ENCODE assay signal across 9 mouse cellular contexts in the genomic region with DNA sequence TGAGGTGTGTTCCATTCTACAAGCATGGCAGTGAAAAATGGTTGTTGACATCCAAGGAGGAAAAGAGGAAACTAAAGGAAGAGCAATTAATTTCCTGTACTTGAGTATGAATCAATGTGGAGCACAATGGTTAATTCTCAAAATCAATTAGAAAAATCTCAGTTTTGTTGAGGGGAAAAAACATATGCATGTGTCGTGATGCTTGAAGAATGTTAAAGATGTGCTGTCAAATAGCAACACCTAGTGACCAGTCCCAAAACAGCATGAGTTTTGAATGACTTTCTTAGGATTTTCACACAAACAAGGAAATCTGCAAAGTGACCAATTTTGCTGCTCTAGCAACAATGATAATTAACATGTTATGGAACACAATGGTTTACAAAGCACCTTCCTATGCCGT. TPM values are rescaled to one million over a fixed set of nuclear protein-coding genes. Genes with fewer than 3 reads are reported as not detected.
A peak's percentile ranks its signal among the peaks of the same experiment; 100 is the strongest.
DNase-seq lines count a peak whose midpoint lies in the region; TF ChIP-seq lines count a peak whose summit lies in the region.
"Had no signal": no experiment of that assay in that cellular context is flagged by ENCODE, and none has a peak within 500 bp of the region (broad histone marks: within the 10 kb centered on the region; RNA-seq: fewer than 3 reads in every experiment).

No protein-coding gene starts in this region.

- no peaks in the 10 kb centered on the region for H3K36me3 ChIP-seq in forebrain, embryonic 10.5 days (replicated peaks)
- H3K36me3 ChIP-seq: hindbrain, embryonic 15.5 days had no signal

- no peaks in the 10 kb centered on the region for H3K9me3 ChIP-seq in forebrain, embryonic 10.5 days
- H3K9me3 ChIP-seq: hindbrain, embryonic 15.5 days had no signal

- peak; percentile 68 for TF ChIP-seq CTCF in lung, adult 2 months (IDR thresholded peaks at IDR 0.05; ENCODE audit: insufficient read depth, low read length)

- peak; percentile 28 for DNase-seq in gastrocnemius, adult 18-20 months (ENCODE audit: low spot score)
- no peak for DNase-seq in gastrocnemius, postnatal 25 days
- DNase-seq in lung, adult 2 months: no peak
- DNase-seq in lung, adult 18-20 months: no peak
- DNase-seq in adipocyte (ENCODE audit: low spot score): peak; percentile 73
- DNase-seq in lung, postnatal 10 days: peak; percentile 54
- DNase-seq in spleen, postnatal 36 days (ENCODE audit: low spot score in 2 of 2): no peak
- no peak for DNase-seq in forebrain, embryonic 10.5 days (ENCODE audit: extremely low spot score, low spot score)

- 16% methylated on average over 2 of the region's 2 CpGs for WGBS in lung, adult 2 months
- 52% methylated on average over 2 of the region's 2 CpGs for WGBS in forebrain, embryonic 10.5 days

- no peaks in the 10 kb centered on the region for H3K4me1 ChIP-seq in lung, adult 2 months (ENCODE audit: control insufficient read depth, insufficient read depth, low read length)
- H3K4me1 ChIP-seq in forebrain, embryonic 10.5 days: no peaks in the 10 kb centered on the region
- H3K4me1 ChIP-seq: hindbrain, embryonic 15.5 days had no signal

- no peak overlapping the region for H3K4me3 ChIP-seq in lung, adult 2 months (replicated peaks; ENCODE audit: extremely low read depth, low read depth, low read length)
- no peak overlapping the region for H3K4me3 ChIP-seq in forebrain, embryonic 10.5 days
- H3K4me3 ChIP-seq: hindbrain, embryonic 15.5 days had no signal

- TF ChIP-seq POLR2A in lung, adult 2 months (IDR thresholded peaks at IDR 0.05; ENCODE audit: borderline replicate concordance, extremely low read depth, low read depth, low read length): no peak

- H3K27me3 ChIP-seq in forebrain, embryonic 10.5 days (ENCODE audit: poor library complexity, severe bottlenecking): no peaks in the 10 kb centered on the region
- H3K27me3 ChIP-seq: hindbrain, embryonic 15.5 days had no signal

- no peak overlapping the region for H3K27ac ChIP-seq in forebrain, embryonic 10.5 days
- H3K27ac ChIP-seq: hindbrain, embryonic 15.5 days had no signal

RNA-seq across cellular contexts. Expression of gene Disp1, which starts 16.6 kb away (rescaled TPM):
- total RNA-seq in gastrocnemius, adult 18-20 months (2021): 1 to 10 TPM; 2.3 to 3.3 TPM
- total RNA-seq in gastrocnemius, postnatal 25 days (2021): 1 to 10 TPM; 2.5 to 5.0 TPM
- polyA plus RNA-seq in lung, adult 2 months (2012; rRNA removed): 9.2 and 9.7 TPM in 2 replicates
- 9.2 and 10.3 TPM in 2 replicates for polyA plus RNA-seq in forebrain, embryonic 10.5 days (2016; fragmentation: Nextera tagmentation; extraction: Ambion mirVana)

RNA-seq across cellular contexts. Expression of gene Aida, which starts 58.5 kb away (rescaled TPM):
- total RNA-seq in gastrocnemius, adult 18-20 months (2021): 10 to 100 TPM; 21.1 to 22.6 TPM
- 10 to 100 TPM; 19.4 TPM for total RNA-seq in gastrocnemius, postnatal 25 days (2021)
- 14.7 and 24.7 TPM in 2 replicates for polyA plus RNA-seq in lung, adult 2 months (2012; rRNA removed)
- polyA plus RNA-seq in forebrain, embryonic 10.5 days (2016; fragmentation: Nextera tagmentation; extraction: Ambion mirVana): 46.1 and 47.7 TPM in 2 replicates

RNA-seq across cellular contexts. Expression of gene Brox, which starts 59.2 kb away (rescaled TPM):
- total RNA-seq in gastrocnemius, adult 18-20 months (2021): 10 to 100 TPM; 16.2 to 16.5 TPM
- 10 to 100 TPM; 15.5 to 18.4 TPM for total RNA-seq in gastrocnemius, postnatal 25 days (2021)
- 14.9 and 19.3 TPM in 2 replicates for polyA plus RNA-seq in lung, adult 2 months (2012; rRNA removed)
- polyA plus RNA-seq in forebrain, embryonic 10.5 days (2016; fragmentation: Nextera tagmentation; extraction: Ambion mirVana): 35.5 and 36.4 TPM in 2 replicates

Comparison
In these comparisons a context has a peak if more than half of its experiments do, and no peak if none do; other contexts are left out.
1. DNase-seq: peak in gastrocnemius, adult 18-20 months (single experiment), adipocyte (single experiment) and lung, postnatal 10 days (single experiment); none in gastrocnemius, postnatal 25 days (single experiment), lung, adult 2 months (single experiment), lung, adult 18-20 months (0 of 2), spleen, postnatal 36 days (0 of 2) and forebrain, embryonic 10.5 days (single experiment).